Mouse (Mus musculus) lung, embryonic 14.5 days (tissue): Measurements from ENCODE around the gene Cyp4f39. TPM values are rescaled to one million over a fixed set of nuclear protein-coding genes. Genes with fewer than 3 reads are reported as not detected.
A peak's percentile ranks its signal among the peaks of the same experiment; 100 is the strongest.

Source experiments
- ATAC-seq: fragments of 200-750 bp; cut with Nextera tagmentation; 2 replicates; pipeline ENCODE4 v1.8.0; 2017; ENCODE audit warnings: mild to moderate bottlenecking, moderate TSS enrichment, moderate library complexity; ENCODE audit not compliant: insufficient read depth
- DNase-seq: peaks from one replicate; pipeline ENCODE4 v3.0.0-alpha.2; 2015
- H3K27ac ChIP-seq: fragments of 300-500 bp; sonication (generic); 2 replicates; pipeline ENCODE4 v1.5.1; 2014; ENCODE audit warnings: low read depth, mild to moderate bottlenecking, moderate library complexity
- H3K27me3 ChIP-seq: fragments of 300-500 bp; sonication (generic); 2 replicates; pipeline ENCODE4 v1.6.1; 2014; ENCODE audit warnings: low read length, control low read depth; ENCODE audit not compliant: insufficient read depth
- H3K36me3 ChIP-seq: fragments of 300-500 bp; sonication (generic); 2 replicates; pipeline ENCODE4 v1.6.1; 2014; ENCODE audit warnings: control low read depth; ENCODE audit not compliant: insufficient read depth
- H3K4me1 ChIP-seq: fragments of 300-500 bp; sonication (generic); 2 replicates; pipeline ENCODE4 v1.6.1; 2014; ENCODE audit warnings: antibody characterized with exemption, control low read depth; ENCODE audit not compliant: insufficient read depth
- H3K4me2 ChIP-seq: fragments of 300-500 bp; sonication (generic); 2 replicates; pipeline ENCODE4 v1.6.1; 2014; ENCODE audit warnings: mild to moderate bottlenecking
- H3K4me3 ChIP-seq: fragments of 300-500 bp; sonication (generic); 2 replicates; pipeline ENCODE4 v1.5.1; 2014; ENCODE audit warnings: low read depth, low read length
- H3K9ac ChIP-seq: fragments of 300-500 bp; sonication (generic); 2 replicates; pipeline ENCODE4 v1.6.1; 2014
- H3K9me3 ChIP-seq: fragments of 300-500 bp; sonication (generic); 2 replicates; pipeline ENCODE4 v1.6.1; 2016; ENCODE audit warnings: low read depth, low read length, control low read depth
- CTCF ChIP-seq: IDR thresholded peaks from 2 replicates; pipeline ENCODE4 v1.5.1; 2016; ENCODE audit warnings: antibody characterized with exemption, low read depth
- WGBS: fragments of 180-500 bp; shearing (Covaris S2); extraction: QIAGEN DNeasy Blood & Tissue Kit; methylation state at CpG from one replicate; pipeline ENCODE4 v1.1.7; 2014; 5-methylcytosine and 5-hydroxymethylcytosine counted together
- polyA plus RNA-seq: library from polyadenylated mRNA; unstranded; fragments of >200 nt; fragmentation: Nextera tagmentation; extraction: Ambion mirVana; gene quantifications from 2 replicates; pipeline ENCODE4 v1.2.1, GENCODE M21; 2014

The Cyp4f39 gene
- polyA plus RNA-seq, 1 experiment from 2014 or later = 0.72 TPM

- H3K9ac ChIP-seq = no peak overlapping the region
- H3K4me3 ChIP-seq = no peak overlapping the region
- H3K4me2 ChIP-seq = no peak overlapping the region
- no peaks in the 10 kb centered on the region for H3K4me1 ChIP-seq
- no peak overlapping the region for H3K27ac ChIP-seq
- DNase-seq = no peak
- no peaks in the 10 kb centered on the region for H3K36me3 ChIP-seq
- no peaks in the 10 kb centered on the region for H3K9me3 ChIP-seq
- 57% methylated on average over 5 of the region's 5 CpGs for WGBS
- ATAC-seq = no peak
- no peaks in the 10 kb centered on the region for H3K27me3 ChIP-seq
- TF ChIP-seq CTCF = no peak
Observed at GRCm38 (mm10) chr17:32445016-32445415, 7.5 kb upstream of the Cyp4f39 start.

GRCm38 (mm10) chr17:32447195-32447594 is 5.3 kb upstream of the Cyp4f39 start:
- TF ChIP-seq CTCF = no peak
- Histone ChIP-seq H3K4me3 (no peak overlapping the region), H3K27me3 (no peaks in the 10 kb centered on the region), H3K9me3 (no peaks in the 10 kb centered on the region), H3K36me3 (no peaks in the 10 kb centered on the region), H3K27ac (no peak overlapping the region), H3K4me1 (no peaks in the 10 kb centered on the region), H3K9ac (no peak overlapping the region), H3K4me2 (no peak overlapping the region)
- ATAC-seq (no peak), DNase-seq (no peak)

- H3K9me3 ChIP-seq = no peaks in the 10 kb centered on the region
- ATAC-seq (no peak), DNase-seq (no peak)
- no peak overlapping the region for H3K27ac ChIP-seq
- 97% methylated on average over 1 of the region's 1 CpGs for WGBS
- H3K4me1 ChIP-seq = no peaks in the 10 kb centered on the region
- H3K4me2 ChIP-seq = no peak overlapping the region
- H3K9ac ChIP-seq = no peak overlapping the region
- H3K27me3 ChIP-seq = peaks cover 9% of the 10 kb centered on the region; the same call in 1 of the 2 replicates
- 0 out of 2 replicates have a peak, but pooled peaks have one; percentile 11 for TF ChIP-seq CTCF
- no peak overlapping the region for H3K4me3 ChIP-seq
- H3K36me3 ChIP-seq = no peaks in the 10 kb centered on the region
Observed at GRCm38 (mm10) chr17:32449042-32449441, 3.5 kb upstream of the Cyp4f39 start.

GRCm38 (mm10) chr17:32450844-32451537 is 1.5 kb upstream of the Cyp4f39 start:
- Histone ChIP-seq H3K9ac (no peak overlapping the region), H3K4me2 (no peak overlapping the region), H3K9me3 (no peaks in the 10 kb centered on the region), H3K27ac (no peak overlapping the region), H3K36me3 (no peaks in the 10 kb centered on the region), H3K4me1 (0 out of 2 replicates have a peak, but pooled peaks cover 3% of the 10 kb centered on the region), H3K27me3 (peaks cover 9% of the 10 kb centered on the region; the same call in 1 of the 2 replicates), H3K4me3 (no peak overlapping the region)
- ATAC-seq (no peak), DNase-seq (no peak)
- TF ChIP-seq CTCF = no peak
- 21% methylated on average over 2 of the region's 2 CpGs for WGBS

GRCm38 (mm10) chr17:32454188-32454587 is 1.7 kb downstream of the Cyp4f39 start:
- H3K4me3 ChIP-seq = no peak overlapping the region
- H3K4me1 ChIP-seq = 0 out of 2 replicates have a peak, but pooled peaks cover 3% of the 10 kb centered on the region
- H3K9me3 ChIP-seq = no peaks in the 10 kb centered on the region
- no peaks in the 10 kb centered on the region for H3K36me3 ChIP-seq
- no peak for TF ChIP-seq CTCF
- DNase-seq (peak; percentile 63), ATAC-seq (no peak)
- peaks cover 9% of the 10 kb centered on the region; the same call in 1 of the 2 replicates for H3K27me3 ChIP-seq
- no peak overlapping the region for H3K4me2 ChIP-seq
- WGBS = 45% methylated on average over 4 of the region's 4 CpGs
- H3K27ac ChIP-seq = no peak overlapping the region
- H3K9ac ChIP-seq = no peak overlapping the region

GRCm38 (mm10) chr17:32454997-32455396 is 2.5 kb downstream of the Cyp4f39 start:
- no peak overlapping the region for H3K4me2 ChIP-seq
- no peaks in the 10 kb centered on the region for H3K36me3 ChIP-seq
- H3K27ac ChIP-seq = no peak overlapping the region
- WGBS = 45% methylated on average over 2 of the region's 2 CpGs
- ATAC-seq (no peak), DNase-seq (peak; percentile 11)
- H3K9ac ChIP-seq = no peak overlapping the region
- H3K4me3 ChIP-seq = no peak overlapping the region
- H3K9me3 ChIP-seq = no peaks in the 10 kb centered on the region
- peaks cover 9% of the 10 kb centered on the region; the same call in 1 of the 2 replicates for H3K27me3 ChIP-seq
- 0 out of 2 replicates have a peak, but pooled peaks cover 3% of the 10 kb centered on the region for H3K4me1 ChIP-seq
- no peak for TF ChIP-seq CTCF

GRCm38 (mm10) chr17:32468494-32468893 is 16.0 kb downstream of the Cyp4f39 start:
- 46% methylated on average over 7 of the region's 7 CpGs for WGBS
- no peak overlapping the region for H3K4me3 ChIP-seq
- H3K9me3 ChIP-seq = no peaks in the 10 kb centered on the region
- ATAC-seq (no peak), DNase-seq (no peak)
- no peak overlapping the region for H3K27ac ChIP-seq
- no peak overlapping the region for H3K4me2 ChIP-seq
- H3K27me3 ChIP-seq = no peaks in the 10 kb centered on the region
- TF ChIP-seq CTCF = no peak
- no peaks in the 10 kb centered on the region for H3K36me3 ChIP-seq
- H3K4me1 ChIP-seq = no peaks in the 10 kb centered on the region
- no peak overlapping the region for H3K9ac ChIP-seq
